Mouse (Mus musculus) hindbrain, embryonic 16.5 days (tissue): ENCODE results near the gene Trak1. TPM values are rescaled to one million over a fixed set of nuclear protein-coding genes. Genes with fewer than 3 reads are reported as not detected.

Experiments
- ATAC-seq: fragments of 200-750 bp; cut with Nextera tagmentation; 2 replicates; pipeline ENCODE4 v1.8.0; 2017; ENCODE audit warnings: moderate TSS enrichment, moderate library complexity
- H3K27ac ChIP-seq: fragments of 300-500 bp; sonication (generic); 2 replicates; pipeline ENCODE4 v1.5.1; 2014; ENCODE audit warnings: low read depth, mild to moderate bottlenecking, control low read depth, low read length, moderate library complexity
- H3K27me3 ChIP-seq: fragments of 300-500 bp; sonication (generic); replicated peaks from 2 replicates; pipeline ENCODE4 v1.6.1; 2014; ENCODE audit warnings: low read length; ENCODE audit not compliant: control insufficient read depth, insufficient read depth
- H3K36me3 ChIP-seq: fragments of 300-500 bp; sonication (generic); 2 replicates; pipeline ENCODE4 v1.6.1; 2014; ENCODE audit warnings: mild to moderate bottlenecking, low read length, moderate library complexity, mixed read lengths; ENCODE audit not compliant: control insufficient read depth, insufficient read depth
- H3K4me1 ChIP-seq: fragments of 300-500 bp; sonication (generic); 2 replicates; pipeline ENCODE4 v1.6.1; 2014; ENCODE audit warnings: low read depth, low read length; ENCODE audit not compliant: control insufficient read depth, insufficient read depth
- H3K4me2 ChIP-seq: fragments of 300-500 bp; sonication (generic); 2 replicates; pipeline ENCODE4 v1.6.1; 2014; ENCODE audit warnings: mild to moderate bottlenecking, low read length, control low read depth, moderate library complexity
- H3K4me3 ChIP-seq: fragments of 300-500 bp; sonication (generic); 2 replicates; pipeline ENCODE4 v1.5.1; 2014; ENCODE audit warnings: mild to moderate bottlenecking, low read length, control low read depth, moderate library complexity
- H3K9ac ChIP-seq: fragments of 300-500 bp; sonication (generic); 2 replicates; pipeline ENCODE4 v1.6.1; 2014; ENCODE audit warnings: low read depth, mild to moderate bottlenecking, control low read depth, low read length, moderate library complexity
- H3K9me3 ChIP-seq: fragments of 300-500 bp; sonication (generic); 2 replicates; pipeline ENCODE4 v1.6.1; 2014; ENCODE audit warnings: mild to moderate bottlenecking, low read length, moderate library complexity; ENCODE audit not compliant: control insufficient read depth
- WGBS: fragments of 180-500 bp; shearing (Covaris S2); extraction: QIAGEN DNeasy Blood & Tissue Kit; methylation state at CpG from one replicate; pipeline ENCODE4 v1.1.7; 2014; 5-methylcytosine and 5-hydroxymethylcytosine counted together
- polyA plus RNA-seq: library from polyadenylated mRNA; unstranded; fragments of >200 nt; fragmentation: Nextera tagmentation; extraction: Ambion mirVana; gene quantifications from 2 replicates; pipeline ENCODE4 v1.2.1, GENCODE M21; 2015

The Trak1 gene
- polyA plus RNA-seq, 1 experiment from 2014 or later, result 57.8 TPM

GRCm38 (mm10) chr9:121312237-121312891 lies 15.1 kb downstream of the Trak1 start:
- 0 out of 2 replicates have a peak overlapping the region, but pooled peaks have one; percentile 8 for H3K9ac ChIP-seq
- H3K4me2 ChIP-seq, result no peak overlapping the region
- H3K27ac ChIP-seq, result peak overlapping the region; percentile 29; the same call in 1 of the 2 replicates
- peaks cover 46% of the 10 kb centered on the region for H3K4me1 ChIP-seq
- no peaks in the 10 kb centered on the region for H3K27me3 ChIP-seq
- no peaks in the 10 kb centered on the region for H3K9me3 ChIP-seq
- H3K36me3 ChIP-seq, result no peaks in the 10 kb centered on the region
- no peak overlapping the region for H3K4me3 ChIP-seq
- 27% methylated on average over 10 of the region's 10 CpGs for WGBS
- 0 out of 2 replicates have a peak, but pooled peaks have one; percentile 5 for ATAC-seq

- ATAC-seq, result peak; percentile 55
- Histone ChIP-seq H3K27ac (peak overlapping the region; percentile 77), H3K9ac (peak overlapping the region; percentile 37), H3K36me3 (no peaks in the 10 kb centered on the region), H3K4me2 (peak overlapping the region; percentile 49), H3K4me3 (peak overlapping the region; percentile 2; the same call in 1 of the 2 replicates), H3K4me1 (peaks cover 46% of the 10 kb centered on the region), H3K9me3 (no peaks in the 10 kb centered on the region), H3K27me3 (no peaks in the 10 kb centered on the region)
- under 1% methylated on average over 21 of the region's 21 CpGs for WGBS
Observed at GRCm38 (mm10) chr9:121313656-121314374, 16.5 kb downstream of the Trak1 start.

- H3K9me3 ChIP-seq, result no peaks in the 10 kb centered on the region
- H3K27ac ChIP-seq, result peak overlapping the region; percentile 77
- no peaks in the 10 kb centered on the region for H3K36me3 ChIP-seq
- H3K27me3 ChIP-seq, result no peaks in the 10 kb centered on the region
- H3K9ac ChIP-seq, result peak overlapping the region; percentile 30; the same call in 1 of the 2 replicates
- peaks cover 39% of the 10 kb centered on the region for H3K4me1 ChIP-seq
- WGBS, result 15% methylated on average over 14 of the region's 14 CpGs
- H3K4me3 ChIP-seq, result 0 out of 2 replicates have a peak overlapping the region, but pooled peaks have one; percentile 2
- H3K4me2 ChIP-seq, result peak overlapping the region; percentile 49
- no peak for ATAC-seq
Observed at GRCm38 (mm10) chr9:121314541-121315152, 17.3 kb downstream of the Trak1 start.

GRCm38 (mm10) chr9:121315901-121316595 lies 18.7 kb downstream of the Trak1 start:
- Histone ChIP-seq H3K4me1 (peaks cover 39% of the 10 kb centered on the region), H3K4me3 (no peak overlapping the region), H3K27me3 (no peaks in the 10 kb centered on the region), H3K9me3 (no peaks in the 10 kb centered on the region), H3K9ac (no peak overlapping the region), H3K27ac (peak overlapping the region; percentile 36; the same call in 1 of the 2 replicates), H3K4me2 (no peak overlapping the region), H3K36me3 (no peaks in the 10 kb centered on the region)
- no peak for ATAC-seq
- 48% methylated on average over 4 of the region's 4 CpGs for WGBS

- 41% methylated on average over 12 of the region's 12 CpGs for WGBS
- H3K4me1 ChIP-seq, result peaks cover 39% of the 10 kb centered on the region
- no peak for ATAC-seq
Observed at GRCm38 (mm10) chr9:121316621-121317405, 19.5 kb downstream of the Trak1 start.

GRCm38 (mm10) chr9:121319323-121319966 lies 22.1 kb downstream of the Trak1 start:
- no peak overlapping the region for H3K4me2 ChIP-seq
- no peak overlapping the region for H3K9ac ChIP-seq
- H3K27ac ChIP-seq, result peak overlapping the region; percentile 14
- peak; percentile 34; the same call in 1 of the 2 replicates for ATAC-seq
- peaks cover 14% of the 10 kb centered on the region for H3K4me1 ChIP-seq
- no peaks in the 10 kb centered on the region for H3K36me3 ChIP-seq
- H3K9me3 ChIP-seq, result no peaks in the 10 kb centered on the region
- no peaks in the 10 kb centered on the region for H3K27me3 ChIP-seq
- WGBS, result 53% methylated on average over 10 of the region's 10 CpGs
- no peak overlapping the region for H3K4me3 ChIP-seq

More at GRCm38 (mm10) chr9:121316621-121317405, 19.5 kb downstream of the Trak1 start:
- Histone ChIP-seq H3K4me3 (no peak overlapping the region), H3K9me3 (no peaks in the 10 kb centered on the region), H3K27me3 (no peaks in the 10 kb centered on the region), H3K27ac (peak overlapping the region; percentile 36), H3K36me3 (no peaks in the 10 kb centered on the region), H3K9ac (no peak overlapping the region), H3K4me2 (no peak overlapping the region)

- H3K36me3 ChIP-seq, result no peaks in the 10 kb centered on the region
- no peak overlapping the region for H3K4me2 ChIP-seq
- H3K27me3 ChIP-seq, result no peaks in the 10 kb centered on the region
- no peak overlapping the region for H3K9ac ChIP-seq
- peaks cover 9% of the 10 kb centered on the region for H3K4me1 ChIP-seq
- WGBS, result 87% methylated on average over 2 of the region's 2 CpGs
- no peaks in the 10 kb centered on the region for H3K9me3 ChIP-seq
- no peak for ATAC-seq
- no peak overlapping the region for H3K4me3 ChIP-seq
- H3K27ac ChIP-seq, result no peak overlapping the region
Observed at GRCm38 (mm10) chr9:121320433-121320832, 23.1 kb downstream of the Trak1 start.

GRCm38 (mm10) chr9:121321118-121321517 lies 23.8 kb downstream of the Trak1 start:
- Histone ChIP-seq H3K9me3 (no peaks in the 10 kb centered on the region), H3K27ac (no peak overlapping the region), H3K4me2 (no peak overlapping the region), H3K4me3 (no peak overlapping the region), H3K9ac (no peak overlapping the region), H3K4me1 (peaks cover 9% of the 10 kb centered on the region), H3K27me3 (no peaks in the 10 kb centered on the region), H3K36me3 (no peaks in the 10 kb centered on the region)
- ATAC-seq, result no peak
- WGBS, result 95% methylated on average over 2 of the region's 2 CpGs
